Mouse (Mus musculus) G1E (cell line): ENCODE data around the gene Rara.
"Not testable (repeated sequence)": the region's sequence is repeated elsewhere in the genome, so short reads cannot be mapped to it uniquely, and the experiment has no call there.

Experiments
- CTCF ChIP-seq: IDR thresholded peaks from 2 replicates; pipeline ENCODE4 v1.5.1; 2012; ENCODE audit warnings: low read depth, low read length, inconsistent platforms, mixed read lengths
- GATA1 ChIP-seq: IDR thresholded peaks from 2 replicates; pipeline ENCODE4 v1.6.1; 2012; ENCODE audit warnings: borderline replicate concordance, low read length, inconsistent platforms, mixed read lengths

DNA sequence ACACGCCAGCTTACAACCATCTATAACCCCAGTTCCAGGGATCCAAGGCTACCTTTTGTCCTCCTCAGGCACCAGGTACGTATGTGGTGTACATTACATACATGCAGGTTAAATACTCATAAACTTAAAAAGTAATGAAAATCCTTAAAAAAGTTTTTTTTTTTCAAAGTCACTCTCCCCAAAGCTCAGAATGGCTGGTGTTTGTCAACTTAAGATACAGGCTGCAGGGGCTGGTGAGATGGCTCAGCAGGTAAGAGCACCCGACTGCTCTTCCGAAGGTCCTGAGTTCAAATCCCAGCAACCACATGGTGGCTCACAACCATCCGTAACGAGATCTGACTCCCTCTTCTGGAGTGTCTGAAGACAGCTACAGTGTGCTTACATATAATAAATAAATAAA is 60.6 kb downstream of the Rara start:
- not testable (repeated sequence) for TF ChIP-seq CTCF, GATA1
